Mouse (Mus musculus): ENCODE measurements at regions not wholly inside any gene's neighbourhood (a gene's known extent, or its start where the extent isn't known, plus 50 kb on each side); places are given as distances from the start of the nearest gene placed in this dataset.

DNA sequence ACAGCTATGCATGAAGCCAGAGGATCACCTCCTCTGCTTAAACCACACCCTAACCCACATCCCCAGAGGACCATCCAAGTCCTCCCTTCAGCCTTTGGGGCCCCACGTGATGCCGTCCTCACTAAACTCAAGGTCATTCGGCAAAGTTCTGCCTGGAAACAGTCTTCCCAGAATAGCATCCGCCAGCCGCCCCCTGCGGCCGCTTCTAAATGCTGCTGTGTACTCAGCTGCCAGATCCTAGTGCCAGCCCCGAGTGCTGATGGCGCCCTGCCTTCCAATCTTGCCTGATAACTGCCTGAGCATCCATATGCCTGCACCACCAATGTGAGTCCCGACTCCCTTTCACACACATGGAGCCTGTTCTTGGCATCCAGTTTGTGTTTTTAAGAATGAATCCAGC is 247.9 kb upstream of the Sulf2 start:
- peak; percentile 58 to 78 for DNase-seq (ENCODE audit: low spot score in 2 of 2)

- no peak for DNase-seq (ENCODE audit: low spot score in 2 of 2)
Observed at GRCm38 (mm10) chr2:166401860-166402259, 246.4 kb upstream of the Sulf2 start.

DNA sequence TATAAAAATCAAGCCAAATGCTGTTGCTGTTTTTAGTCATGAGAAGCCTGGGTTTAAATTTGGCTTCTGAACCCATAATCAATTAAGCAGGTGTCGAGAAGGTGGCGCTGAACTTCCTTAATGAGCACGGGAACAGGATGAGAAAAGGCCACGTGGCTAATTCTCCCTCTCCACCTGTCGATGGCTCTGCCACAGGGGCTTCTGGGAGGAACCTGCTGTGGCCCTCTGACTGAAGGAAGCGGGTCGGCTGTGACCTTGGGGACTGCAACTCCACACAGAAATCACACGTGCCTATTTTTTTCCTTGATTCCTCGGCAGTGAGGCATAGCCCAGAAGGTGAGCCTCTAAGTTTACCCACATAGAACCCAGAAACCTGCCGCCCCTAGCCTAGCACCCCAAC is 244.8 kb upstream of the Sulf2 start:
- DNase-seq (ENCODE audit: low spot score in 2 of 2) = no peak

DNA sequence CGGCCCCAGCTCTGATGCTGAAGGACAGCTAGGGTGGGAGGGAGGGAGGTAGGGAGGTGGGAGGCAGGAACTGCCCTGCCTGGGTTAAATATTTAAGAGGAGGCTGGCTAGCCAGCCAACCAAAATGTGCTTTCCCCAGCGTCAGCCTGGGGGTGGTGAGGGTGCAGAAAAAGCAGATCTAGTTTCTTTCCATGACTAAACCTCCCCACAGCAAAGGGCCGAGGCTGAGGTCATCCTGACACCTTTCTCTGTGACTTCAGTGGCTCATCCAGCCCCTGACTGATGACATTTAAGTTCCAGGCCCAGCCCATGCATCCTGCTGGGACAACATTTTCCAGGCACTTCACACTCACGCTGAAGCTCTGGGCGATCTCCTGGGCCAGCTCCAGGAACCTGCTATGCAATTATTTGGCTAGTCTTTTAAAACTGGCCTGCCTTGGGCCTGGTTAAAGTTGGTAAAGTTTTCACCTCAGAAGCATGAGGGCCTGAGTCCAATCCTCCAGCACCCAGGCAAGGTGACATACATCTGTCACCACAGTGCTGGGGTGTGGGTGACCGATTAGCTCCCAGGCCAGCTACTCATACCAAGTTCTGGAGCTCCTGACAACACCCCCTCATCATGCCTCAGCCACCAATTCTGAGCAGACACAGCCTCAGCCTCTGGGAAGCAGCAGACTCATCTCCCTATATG is 243.8 kb upstream of the Sulf2 start:
- no peak for DNase-seq (ENCODE audit: low spot score in 2 of 2)

- DNase-seq (ENCODE audit: low spot score in 2 of 2) = no peak
Observed at GRCm38 (mm10) chr2:166398774-166399139, 243.3 kb upstream of the Sulf2 start.

DNA sequence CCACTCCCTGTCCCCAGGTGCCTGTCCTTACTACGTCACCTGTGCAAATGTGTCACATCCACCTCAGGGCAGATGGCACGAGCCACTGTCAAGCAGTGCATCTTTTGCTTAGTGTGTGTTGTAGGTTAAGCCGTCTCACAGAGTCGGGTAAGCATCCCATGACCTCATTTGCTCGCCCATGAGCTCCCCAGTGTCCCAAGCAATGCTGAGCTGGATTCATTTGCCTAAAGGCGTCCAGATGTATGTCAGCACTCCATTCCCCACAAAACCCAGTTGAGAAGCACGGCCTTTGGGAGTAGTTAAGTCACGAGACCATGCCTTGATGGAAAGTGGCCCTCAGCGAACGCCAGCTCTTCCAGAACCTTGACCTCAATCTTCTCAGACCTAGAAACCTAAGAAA is 242.7 kb upstream of the Sulf2 start:
- no peak for DNase-seq (ENCODE audit: low spot score in 2 of 2)

DNA sequence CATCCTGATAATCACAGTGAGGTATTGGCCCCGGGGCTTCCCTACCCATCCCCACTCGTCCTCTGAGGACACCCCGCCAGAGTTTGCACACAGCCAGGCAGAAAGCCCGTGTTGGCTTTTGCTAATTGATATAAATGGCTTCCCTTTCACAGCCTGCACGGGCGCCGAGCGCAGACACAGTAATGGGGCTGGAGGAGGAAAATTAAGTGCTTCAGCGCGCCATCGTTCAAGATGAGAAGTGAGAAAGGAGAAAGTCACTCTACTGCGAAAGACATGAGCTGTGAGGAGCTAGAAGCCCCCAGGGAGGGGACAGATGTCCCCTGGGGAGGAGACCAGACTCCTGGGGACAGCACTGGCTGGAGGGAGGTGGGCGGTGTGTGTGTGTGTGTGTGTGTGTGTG is 239.2 kb upstream of the Sulf2 start:
- DNase-seq (ENCODE audit: low spot score in 2 of 2) = no peak

GRCm38 (mm10) chr2:166391176-166391575 is 235.7 kb upstream of the Sulf2 start:
- DNase-seq (ENCODE audit: low spot score in 2 of 2) = no peak

GRCm38 (mm10) chr2:166388050-166388449 is 232.6 kb upstream of the Sulf2 start:
- no peak for DNase-seq (ENCODE audit: low spot score in 2 of 2)

DNA sequence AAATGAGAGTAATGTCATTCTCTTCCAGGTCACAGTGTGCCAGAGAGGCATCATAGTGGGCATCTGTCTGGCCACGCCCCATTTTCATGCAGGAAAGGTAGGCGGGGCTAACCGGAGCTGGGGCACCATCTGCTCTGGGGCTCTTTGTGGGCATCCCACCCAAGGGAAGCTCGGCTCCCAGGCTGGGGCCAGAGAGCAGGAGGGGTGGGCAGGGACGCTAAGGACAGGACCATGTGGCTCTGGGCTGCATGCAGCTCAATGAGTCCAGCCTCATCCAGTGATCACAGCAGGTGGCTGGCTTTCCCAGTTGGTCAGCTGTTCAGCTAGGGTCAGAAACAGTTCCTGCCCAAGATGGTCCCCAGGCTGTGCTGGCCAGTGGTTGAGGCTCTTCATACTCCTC is 231.4 kb upstream of the Sulf2 start:
- no peak for DNase-seq (ENCODE audit: low spot score in 2 of 2)

DNA sequence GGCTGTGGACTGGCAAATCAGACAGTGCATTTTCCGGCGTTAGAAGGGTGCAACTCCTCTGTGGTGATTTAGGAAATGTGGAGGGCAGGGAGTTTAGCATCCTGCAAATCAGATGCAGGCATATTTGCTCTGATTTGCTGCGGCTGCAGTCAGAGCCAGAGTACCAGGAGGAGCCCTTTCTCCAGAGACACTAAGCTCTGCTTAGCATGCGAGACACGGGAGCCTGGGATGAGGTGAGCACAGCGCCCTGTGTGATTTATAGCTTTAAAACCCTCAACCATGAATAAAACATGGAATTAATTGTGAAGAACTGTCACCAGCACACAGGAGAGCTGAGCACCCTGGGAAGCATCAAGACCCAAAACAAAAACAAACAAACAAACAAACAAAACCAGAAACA is 229.1 kb upstream of the Sulf2 start:
- no peak for DNase-seq (ENCODE audit: low spot score in 2 of 2)

DNA sequence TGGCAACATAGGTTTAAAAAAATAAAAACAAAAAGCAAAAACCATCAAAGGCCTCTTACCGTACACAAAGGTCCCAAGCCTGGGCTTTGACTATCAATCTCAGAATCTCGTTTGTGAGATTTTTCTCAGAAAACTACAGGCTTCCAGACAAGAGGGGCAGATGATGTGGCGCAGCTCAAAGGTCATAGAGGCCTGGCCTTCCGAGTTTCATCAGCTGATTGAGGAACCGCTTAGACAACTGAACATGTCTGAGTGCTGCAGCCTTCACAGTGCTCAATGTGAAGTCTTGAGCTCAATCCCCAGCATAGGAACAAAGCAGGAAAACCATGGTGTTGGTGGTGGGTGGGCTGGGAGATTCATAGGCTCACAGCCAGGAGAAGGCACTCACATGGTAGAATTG is 227.9 kb upstream of the Sulf2 start:
- no peak for DNase-seq (ENCODE audit: low spot score in 2 of 2)

GRCm38 (mm10) chr2:166382180-166382579 is 226.7 kb upstream of the Sulf2 start:
- DNase-seq (ENCODE audit: low spot score in 2 of 2) = no peak

GRCm38 (mm10) chr2:166380854-166381253 is 225.4 kb upstream of the Sulf2 start:
- no peak for DNase-seq (ENCODE audit: low spot score in 2 of 2)

DNA sequence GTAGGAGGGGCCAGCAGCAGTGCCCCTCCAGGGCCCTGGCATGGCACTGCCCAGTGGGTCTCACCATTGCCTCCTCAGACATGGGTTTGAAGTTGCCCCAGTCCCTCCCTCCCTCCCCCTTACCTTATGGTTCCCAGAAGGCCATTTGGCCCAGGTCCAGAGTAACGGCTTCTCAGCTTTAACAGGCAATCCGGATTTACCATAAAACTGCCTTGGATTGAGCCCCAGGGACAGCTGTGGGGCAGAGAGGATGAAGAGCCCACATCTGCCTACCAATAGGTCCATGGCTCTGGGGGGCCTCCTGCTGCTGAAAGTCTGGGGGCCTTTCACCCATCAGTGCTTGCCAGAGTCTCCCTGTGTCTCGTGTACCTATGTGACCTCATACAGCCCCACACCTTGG is 222.9 kb upstream of the Sulf2 start:
- no peak for DNase-seq (ENCODE audit: low spot score in 2 of 2)

DNA sequence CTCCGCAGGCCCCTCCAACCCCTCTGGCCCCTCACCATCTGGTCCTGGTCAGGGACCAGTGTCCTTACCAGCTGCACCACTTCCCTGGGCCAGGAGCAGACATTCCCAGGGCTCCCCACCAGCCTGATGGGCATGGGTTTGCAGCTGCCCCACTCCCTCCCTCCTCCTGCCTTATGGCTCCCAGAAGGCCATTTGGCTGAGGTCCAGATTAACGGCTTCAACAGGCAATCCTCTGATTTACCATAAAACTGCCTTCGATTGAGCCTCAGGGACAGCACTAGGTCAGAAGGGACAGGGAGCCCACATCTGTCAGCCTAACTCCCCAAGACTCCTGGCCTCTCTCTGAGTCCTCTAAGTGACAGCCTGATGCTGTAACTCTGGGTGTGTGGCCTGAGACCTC is 221.9 kb upstream of the Sulf2 start:
- DNase-seq (ENCODE audit: low spot score in 2 of 2) = no peak

GRCm38 (mm10) chr2:166375639-166376038 is 220.2 kb upstream of the Sulf2 start:
- DNase-seq (ENCODE audit: low spot score in 2 of 2) = peak; percentile 64 to 78

DNA sequence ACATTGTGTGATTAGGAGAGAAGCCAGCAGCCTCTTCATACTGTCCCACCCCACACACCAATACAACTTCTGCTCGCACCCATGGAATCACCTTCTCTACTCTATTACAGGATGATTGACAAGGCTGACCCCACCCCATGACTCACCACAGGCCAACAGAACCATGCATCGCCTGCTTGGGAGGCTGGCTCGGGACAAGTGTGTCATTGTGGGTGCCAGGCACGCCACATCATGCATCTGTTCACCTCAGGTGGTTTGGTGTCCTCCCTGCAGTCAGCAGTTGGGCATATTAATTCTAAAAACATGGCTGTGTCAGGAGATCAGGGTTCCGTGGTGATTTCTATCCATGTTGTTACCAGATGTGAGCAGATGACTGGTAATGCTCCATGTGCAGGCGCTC is 215.3 kb upstream of the Sulf2 start:
- no peak for DNase-seq (ENCODE audit: low spot score in 2 of 2)

DNA sequence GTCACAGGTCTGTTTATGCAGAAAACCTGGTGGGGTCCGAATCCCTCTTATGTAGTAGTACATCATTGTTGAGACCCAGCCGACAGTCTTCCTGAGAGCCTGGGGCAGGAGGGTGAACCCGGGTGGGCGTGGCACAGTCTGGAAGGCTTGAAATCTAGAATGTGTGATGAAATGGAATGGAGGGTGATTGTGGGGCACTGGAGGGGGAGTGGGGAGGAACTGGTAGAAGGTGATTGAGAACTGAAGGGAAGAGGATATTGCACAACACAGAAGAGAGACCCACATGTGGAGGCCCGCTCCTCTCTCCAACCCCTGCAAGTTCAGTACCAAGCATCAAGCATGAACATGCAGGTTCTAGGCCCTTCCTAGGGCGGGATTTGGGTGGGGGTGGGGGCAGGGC is 206.2 kb upstream of the Sulf2 start:
- DNase-seq (ENCODE audit: low spot score in 2 of 2) = no peak

DNA sequence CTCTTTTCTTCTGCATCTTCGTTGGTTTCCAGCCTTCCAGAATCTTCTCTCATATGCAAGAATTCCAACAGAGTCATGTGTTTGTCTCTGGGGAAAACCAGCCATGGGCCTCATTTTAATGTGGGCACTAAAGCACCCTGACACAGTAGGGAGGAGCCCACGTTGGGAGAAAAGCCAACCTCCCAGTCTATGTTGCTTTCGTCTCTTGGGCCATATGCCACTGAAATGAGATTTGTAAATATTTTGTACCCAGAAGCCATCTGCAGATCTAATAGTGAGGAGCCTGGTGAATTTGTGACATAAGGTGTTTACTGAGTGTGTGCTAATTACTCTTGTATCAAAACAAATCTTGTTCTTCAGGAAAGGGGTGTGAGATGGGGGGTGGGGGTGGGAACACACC is 205.3 kb upstream of the Sulf2 start:
- DNase-seq (ENCODE audit: low spot score in 2 of 2) = peak in 1 of 2 experiments; percentile 32

DNA sequence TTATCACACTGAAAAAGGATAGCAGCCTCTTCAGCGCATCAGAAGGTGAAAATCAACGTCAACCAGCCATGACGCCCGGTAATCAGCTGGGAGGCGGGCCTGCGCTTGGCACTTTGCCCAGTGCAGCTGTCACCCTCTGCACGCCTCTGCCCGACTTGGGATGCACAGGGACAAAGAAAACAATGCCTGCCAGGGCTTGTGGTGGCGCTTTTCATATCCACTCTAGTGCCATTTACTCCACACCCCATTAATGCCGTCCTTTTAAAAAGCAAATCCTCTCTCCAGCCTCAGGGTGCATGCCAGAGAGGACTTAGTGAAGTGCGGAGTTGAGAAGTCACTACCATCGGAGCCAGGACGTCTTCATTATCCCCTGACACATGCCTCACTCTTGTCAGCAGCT is 204.5 kb upstream of the Sulf2 start:
- DNase-seq (ENCODE audit: low spot score in 2 of 2) = no peak

DNA sequence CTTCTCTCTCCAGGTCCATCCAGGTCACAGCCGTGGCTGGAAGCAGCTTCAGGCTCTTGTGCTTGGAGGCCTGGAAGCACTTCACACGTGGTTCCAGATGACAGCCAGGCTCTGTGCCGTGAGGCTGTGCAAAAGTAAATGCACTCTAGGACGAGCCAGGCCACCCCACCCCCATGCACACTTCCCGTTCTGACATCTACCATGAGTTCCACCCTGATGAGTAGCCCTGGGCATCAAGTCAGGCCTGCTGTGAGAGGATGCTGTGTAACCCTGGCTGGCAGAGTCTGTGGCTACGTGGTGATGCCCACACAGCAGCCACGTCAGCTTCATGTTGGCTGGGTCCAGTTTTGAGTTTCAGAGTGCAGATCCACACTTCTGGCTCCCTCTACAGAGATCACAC is 202.4 kb upstream of the Sulf2 start:
- peak; percentile 44 to 49 for DNase-seq (ENCODE audit: low spot score in 2 of 2)

GRCm38 (mm10) chr2:166355944-166356343 is 200.5 kb upstream of the Sulf2 start:
- no peak for DNase-seq (ENCODE audit: low spot score in 2 of 2)

DNA sequence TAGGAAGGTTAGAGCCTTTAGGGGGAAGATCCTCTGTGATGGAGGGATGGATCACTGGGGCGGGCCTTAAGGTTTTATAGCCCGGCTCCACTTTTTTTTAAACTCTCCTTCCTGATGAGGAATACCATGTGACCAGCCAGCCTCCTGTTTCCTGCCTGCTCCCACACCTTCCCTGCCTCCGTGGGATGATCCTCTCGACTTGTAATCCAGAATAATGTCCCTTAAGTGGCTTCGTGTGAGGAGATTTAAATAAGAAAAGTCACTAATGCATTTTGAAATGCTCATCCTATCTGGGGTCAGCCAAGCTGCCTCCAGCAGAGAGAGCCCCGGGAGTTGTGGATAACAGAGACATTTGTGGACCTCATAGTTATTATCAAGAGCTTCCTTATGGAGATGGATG is 200.0 kb upstream of the Sulf2 start:
- DNase-seq (ENCODE audit: low spot score in 2 of 2) = no peak
